Mouse (Mus musculus) lung, postnatal 0 days (tissue): ENCODE results near the gene Gm7073.

Experiments
- CTCF ChIP-seq: IDR thresholded peaks from 2 replicates; pipeline ENCODE4 v1.5.1; 2016; ENCODE audit warnings: antibody characterized with exemption, mild to moderate bottlenecking
- EP300 ChIP-seq: IDR thresholded peaks from 2 replicates; pipeline ENCODE4 v1.6.1; 2016; ENCODE audit warnings: antibody characterized with exemption, mild to moderate bottlenecking, control low read depth

GRCm38 (mm10) chrX:60569047-60569446 is 30.0 kb upstream of the Gm7073 start:
- TF ChIP-seq CTCF: no peak
- no peak for TF ChIP-seq EP300
